Mouse (Mus musculus) intestine, embryonic 14.5 days (tissue): ENCODE data around the gene Prkn. TPM values are rescaled to one million over a fixed set of nuclear protein-coding genes. Genes with fewer than 3 reads are reported as not detected.

Experiments
- ATAC-seq: fragments of 200-750 bp; cut with Nextera tagmentation; replicated peaks from 2 replicates; pipeline ENCODE4 v1.8.0; 2017; ENCODE audit warnings: low read depth, moderate number of reproducible peaks, moderate TSS enrichment, moderate library complexity; ENCODE audit not compliant: low FRiP score, low TSS enrichment
- DNase-seq: peaks from one replicate; pipeline ENCODE4 v3.0.0-alpha.2; 2018; ENCODE audit warnings: low spot score
- H3K27ac ChIP-seq: fragments of 300-500 bp; sonication (generic); 2 replicates; pipeline ENCODE4 v1.5.1; 2014; ENCODE audit warnings: low read depth, mild to moderate bottlenecking, control low read depth
- H3K27me3 ChIP-seq: fragments of 300-500 bp; sonication (generic); replicated peaks from 2 replicates; pipeline ENCODE4 v1.6.1; 2014; ENCODE audit warnings: low read length, control low read depth; ENCODE audit not compliant: control insufficient read depth, insufficient read depth
- H3K36me3 ChIP-seq: fragments of 300-500 bp; sonication (generic); 2 replicates; pipeline ENCODE4 v1.6.1; 2014; ENCODE audit warnings: low read length, control low read depth; ENCODE audit not compliant: control insufficient read depth, insufficient read depth
- H3K4me1 ChIP-seq: fragments of 300-500 bp; sonication (generic); replicated peaks from 2 replicates; pipeline ENCODE4 v1.6.1; 2014; ENCODE audit warnings: low read length, control low read depth, mixed read lengths; ENCODE audit not compliant: control insufficient read depth, insufficient read depth
- H3K4me2 ChIP-seq: fragments of 300-500 bp; sonication (generic); 2 replicates; pipeline ENCODE4 v1.6.1; 2014; ENCODE audit warnings: low read length
- H3K4me3 ChIP-seq: fragments of 300-500 bp; sonication (generic); 2 replicates; pipeline ENCODE4 v1.5.1; 2014; ENCODE audit warnings: low read depth, low read length, control low read depth, mixed read lengths
- H3K9ac ChIP-seq: fragments of 300-500 bp; sonication (generic); 2 replicates; pipeline ENCODE4 v1.6.1; 2014; ENCODE audit warnings: mild to moderate bottlenecking, low read length
- H3K9me3 ChIP-seq: fragments of 300-500 bp; sonication (generic); 2 replicates; pipeline ENCODE4 v1.6.1; 2016; ENCODE audit warnings: low read length, control low read depth; ENCODE audit not compliant: control insufficient read depth
- WGBS: fragments of 180-500 bp; shearing (Covaris S2); extraction: QIAGEN DNeasy Blood & Tissue Kit; methylation state at CpG from one replicate; pipeline ENCODE4 v1.1.7; 2014; 5-methylcytosine and 5-hydroxymethylcytosine counted together
- polyA plus RNA-seq: library from polyadenylated mRNA; unstranded; fragments of >200 nt; fragmentation: Nextera tagmentation; extraction: Ambion mirVana; gene quantifications from 2 replicates; pipeline ENCODE4 v1.2.1, GENCODE M21; 2014

Prkn gene
- polyA plus RNA-seq, 1 experiment from 2014 or later, result 2.3 TPM

DNA sequence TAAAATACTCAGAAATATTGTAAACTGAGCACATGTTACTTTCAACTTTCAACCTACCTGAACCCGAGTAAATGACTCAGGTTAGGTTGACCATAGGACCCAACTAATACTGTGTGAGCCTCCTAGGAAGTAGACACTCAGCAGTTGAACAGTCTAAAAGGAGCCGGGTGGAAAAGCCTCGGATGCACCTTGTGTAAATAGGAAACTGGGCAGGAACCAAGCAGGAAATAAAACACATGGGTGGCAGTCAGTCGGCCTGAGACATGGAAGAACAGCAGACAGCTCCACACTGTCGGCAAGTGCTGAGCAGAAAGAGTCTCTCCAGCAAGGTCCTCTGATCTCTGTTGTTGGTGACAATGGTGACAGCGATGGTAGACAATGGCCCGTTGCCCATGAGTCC, 676.0 kb downstream of the Prkn start:
- no peak for DNase-seq
- 75% methylated on average over 7 of the region's 7 CpGs for WGBS

GRCm38 (mm10) chr17:11532066-11532465, 691.9 kb downstream of the Prkn start:
- no peaks in the 10 kb centered on the region for H3K9me3 ChIP-seq
- no peak overlapping the region for H3K4me3 ChIP-seq
- DNase-seq (no peak), ATAC-seq (no peak)
- H3K4me1 ChIP-seq, result no peaks in the 10 kb centered on the region
- H3K27me3 ChIP-seq, result no peaks in the 10 kb centered on the region
- no peaks in the 10 kb centered on the region for H3K36me3 ChIP-seq
- WGBS, result 50% methylated on average over 3 of the region's 3 CpGs
- H3K4me2 ChIP-seq, result no peak overlapping the region
- no peak overlapping the region for H3K27ac ChIP-seq
- H3K9ac ChIP-seq, result no peak overlapping the region

More for the DNA sequence above, 676.0 kb downstream of the Prkn start:
- no peak for ATAC-seq
- H3K27me3 ChIP-seq, result no peaks in the 10 kb centered on the region
- no peaks in the 10 kb centered on the region for H3K36me3 ChIP-seq
- no peak overlapping the region for H3K9ac ChIP-seq
- H3K9me3 ChIP-seq, result no peaks in the 10 kb centered on the region
- H3K4me2 ChIP-seq, result no peak overlapping the region
- H3K27ac ChIP-seq, result no peak overlapping the region
- H3K4me1 ChIP-seq, result no peaks in the 10 kb centered on the region
- H3K4me3 ChIP-seq, result no peak overlapping the region

DNA sequence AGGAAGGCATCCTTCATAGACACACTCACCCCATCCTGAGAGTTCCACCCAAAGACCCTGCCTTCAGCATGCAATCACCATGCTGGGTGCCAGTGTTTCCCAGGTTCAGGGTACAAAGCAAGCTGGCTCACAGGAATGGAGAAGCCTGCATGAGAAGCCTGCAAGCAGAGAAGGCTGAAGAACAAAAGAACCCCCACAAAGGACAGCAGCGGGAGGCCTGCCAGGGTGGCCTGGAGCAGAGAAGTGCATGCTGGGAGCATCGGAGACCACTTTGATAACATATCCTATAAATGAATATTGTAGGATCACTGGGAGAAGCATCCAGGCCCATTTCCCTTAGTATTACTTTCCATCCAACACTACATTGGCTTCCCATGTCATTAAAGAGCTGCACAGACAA, 692.6 kb downstream of the Prkn start:
- ATAC-seq, result no peak
- Histone ChIP-seq H3K27ac (no peak overlapping the region), H3K27me3 (no peaks in the 10 kb centered on the region), H3K4me2 (no peak overlapping the region), H3K4me1 (no peaks in the 10 kb centered on the region), H3K9me3 (no peaks in the 10 kb centered on the region), H3K9ac (no peak overlapping the region), H3K4me3 (no peak overlapping the region), H3K36me3 (no peaks in the 10 kb centered on the region)
- DNase-seq, result no peak
- WGBS, result 62% methylated on average over 2 of the region's 2 CpGs

DNA sequence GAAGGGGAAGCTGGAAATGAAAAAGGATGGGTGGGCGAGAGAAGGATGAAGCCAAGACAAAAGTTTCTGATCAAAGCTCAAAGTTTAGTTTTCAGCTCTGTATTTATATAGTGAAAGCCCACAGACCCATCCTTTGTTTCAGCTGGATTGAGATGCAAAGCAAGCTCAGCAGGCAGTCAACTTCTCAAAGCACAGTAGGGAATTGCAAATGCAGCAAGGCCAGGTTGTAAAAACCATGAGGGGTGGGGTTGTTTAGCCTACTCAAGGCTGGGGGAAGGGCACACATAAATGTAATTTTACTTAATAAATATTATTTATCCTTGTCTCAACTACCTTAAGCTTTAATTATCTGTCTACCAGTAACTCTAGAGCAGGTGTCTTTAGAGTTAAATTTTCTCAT, 693.7 kb downstream of the Prkn start:
- Histone ChIP-seq H3K27me3 (no peaks in the 10 kb centered on the region), H3K4me2 (no peak overlapping the region), H3K36me3 (no peaks in the 10 kb centered on the region), H3K4me3 (no peak overlapping the region), H3K4me1 (no peaks in the 10 kb centered on the region), H3K27ac (no peak overlapping the region), H3K9me3 (no peaks in the 10 kb centered on the region), H3K9ac (no peak overlapping the region)
- ATAC-seq, result no peak
- no peak for DNase-seq
- WGBS, result 88% methylated on average over 1 of the region's 1 CpGs

- H3K36me3 ChIP-seq, result no peaks in the 10 kb centered on the region
- no peak overlapping the region for H3K9ac ChIP-seq
- WGBS, result 90% methylated on average over 7 of the region's 7 CpGs
- H3K9me3 ChIP-seq, result no peaks in the 10 kb centered on the region
- no peak overlapping the region for H3K4me3 ChIP-seq
- no peaks in the 10 kb centered on the region for H3K27me3 ChIP-seq
- no peak overlapping the region for H3K4me2 ChIP-seq
- no peak overlapping the region for H3K27ac ChIP-seq
- ATAC-seq, result no peak
- H3K4me1 ChIP-seq, result no peaks in the 10 kb centered on the region
- DNase-seq, result no peak
Observed at GRCm38 (mm10) chr17:11538826-11539225, 698.6 kb downstream of the Prkn start.

- H3K9ac ChIP-seq, result no peak overlapping the region
- DNase-seq (no peak), ATAC-seq (no peak)
- no peak overlapping the region for H3K4me2 ChIP-seq
- H3K4me3 ChIP-seq, result no peak overlapping the region
- H3K27me3 ChIP-seq, result no peaks in the 10 kb centered on the region
- no peaks in the 10 kb centered on the region for H3K4me1 ChIP-seq
- H3K9me3 ChIP-seq, result no peaks in the 10 kb centered on the region
- WGBS, result 86% methylated on average over 4 of the region's 4 CpGs
- no peak overlapping the region for H3K27ac ChIP-seq
- H3K36me3 ChIP-seq, result no peaks in the 10 kb centered on the region
Observed at GRCm38 (mm10) chr17:11541928-11542623, 701.9 kb downstream of the Prkn start.

DNA sequence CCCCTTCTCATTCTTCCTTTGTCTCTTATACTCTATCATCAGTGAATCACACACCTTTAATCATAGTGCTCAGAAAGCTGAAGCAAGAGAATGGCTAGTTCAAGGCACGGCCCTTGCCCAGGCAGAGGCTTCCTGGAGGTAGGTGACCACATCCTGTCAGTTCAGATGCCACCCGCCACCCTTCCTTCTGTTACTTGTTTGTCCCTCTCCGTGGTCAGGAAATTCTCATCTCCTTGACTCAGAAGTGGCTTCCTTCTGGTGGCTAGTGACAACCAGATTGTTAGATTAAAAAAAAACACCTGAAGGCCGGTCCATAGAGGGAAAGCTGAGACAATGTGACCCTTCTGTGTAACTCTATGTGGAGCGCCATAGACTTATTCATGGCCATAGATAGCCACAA, 710.4 kb downstream of the Prkn start:
- no peaks in the 10 kb centered on the region for H3K9me3 ChIP-seq
- 85% methylated on average over 5 of the region's 5 CpGs for WGBS
- H3K27ac ChIP-seq, result no peak overlapping the region
- H3K4me3 ChIP-seq, result no peak overlapping the region
- ATAC-seq (no peak), DNase-seq (no peak)
- H3K36me3 ChIP-seq, result no peaks in the 10 kb centered on the region
- no peak overlapping the region for H3K9ac ChIP-seq
- no peak overlapping the region for H3K4me2 ChIP-seq
- H3K27me3 ChIP-seq, result no peaks in the 10 kb centered on the region
- no peaks in the 10 kb centered on the region for H3K4me1 ChIP-seq

- no peak for DNase-seq
- no peaks in the 10 kb centered on the region for H3K27me3 ChIP-seq
- ATAC-seq, result no peak
- no peak overlapping the region for H3K4me3 ChIP-seq
- WGBS, result 92% methylated on average over 6 of the region's 6 CpGs
- no peaks in the 10 kb centered on the region for H3K4me1 ChIP-seq
- H3K4me2 ChIP-seq, result no peak overlapping the region
- no peaks in the 10 kb centered on the region for H3K9me3 ChIP-seq
- H3K36me3 ChIP-seq, result no peaks in the 10 kb centered on the region
- no peak overlapping the region for H3K27ac ChIP-seq
- no peak overlapping the region for H3K9ac ChIP-seq
Observed at GRCm38 (mm10) chr17:11565681-11566080, 725.5 kb downstream of the Prkn start.

DNA sequence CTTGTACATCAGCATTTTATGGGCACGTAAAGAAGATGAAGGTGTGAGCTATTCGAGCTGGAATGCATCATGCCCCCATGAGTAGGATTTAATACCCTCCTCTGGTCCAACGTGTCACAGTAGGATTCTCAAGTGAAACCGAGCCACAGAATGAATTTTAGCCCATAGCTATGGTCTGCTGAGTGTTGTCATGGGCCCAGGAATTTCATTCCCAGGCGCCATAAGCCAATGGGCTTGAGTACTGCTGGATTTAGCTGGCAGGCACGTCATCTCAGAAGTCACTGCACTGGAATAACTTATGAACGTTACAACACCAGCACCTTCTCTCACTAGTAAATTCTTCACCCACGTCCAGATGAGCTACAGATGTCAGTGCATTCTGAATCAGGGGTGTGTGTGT, 730.2 kb downstream of the Prkn start:
- Histone ChIP-seq H3K27me3 (no peaks in the 10 kb centered on the region), H3K27ac (no peak overlapping the region), H3K4me2 (no peak overlapping the region), H3K9me3 (no peaks in the 10 kb centered on the region), H3K4me1 (no peaks in the 10 kb centered on the region), H3K36me3 (no peaks in the 10 kb centered on the region), H3K9ac (no peak overlapping the region), H3K4me3 (no peak overlapping the region)
- ATAC-seq (no peak), DNase-seq (no peak)
- 66% methylated on average over 8 of the region's 8 CpGs for WGBS
